Mouse (Mus musculus) layer of hippocampus, postnatal 36 days (tissue): Measurements from ENCODE around the gene Msl1. TPM values are rescaled to one million over a fixed set of nuclear protein-coding genes. Genes with fewer than 3 reads are reported as not detected.
A peak's percentile ranks its signal among the peaks of the same experiment; 100 is the strongest.

Experiments
- DNase-seq, 2 experiments: peaks; one replicate each; pipeline ENCODE4 v3.0.0; 2022
- total RNA-seq, 2 experiments: library from RNA; stranded (reverse); gene quantifications; 2 replicates each; pipeline ENCODE4 v1.2.3; 2021

Msl1 gene
- total RNA-seq, 2 experiments from 2014 or later = 185 to 187 TPM

DNA sequence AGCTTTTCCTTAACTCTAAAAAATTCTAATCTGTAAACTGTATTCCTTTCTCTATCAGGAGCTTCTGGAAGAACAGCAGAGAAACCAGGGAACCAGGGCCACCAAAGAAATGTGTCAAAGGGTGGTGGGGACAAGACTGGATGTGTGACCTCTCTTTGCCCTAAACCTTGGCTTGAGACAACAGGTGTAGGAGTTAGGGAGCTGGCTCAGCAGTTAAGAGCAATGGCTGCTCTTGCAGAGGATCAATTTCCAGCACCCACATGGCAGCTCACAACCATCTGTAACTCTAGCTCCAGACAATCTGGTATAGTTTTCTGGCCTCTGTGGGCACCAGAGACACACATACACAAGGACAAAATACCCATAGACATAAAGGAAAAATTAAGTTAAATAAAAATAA, 17.4 kb upstream of the Msl1 start:
- no peak for DNase-seq

DNA sequence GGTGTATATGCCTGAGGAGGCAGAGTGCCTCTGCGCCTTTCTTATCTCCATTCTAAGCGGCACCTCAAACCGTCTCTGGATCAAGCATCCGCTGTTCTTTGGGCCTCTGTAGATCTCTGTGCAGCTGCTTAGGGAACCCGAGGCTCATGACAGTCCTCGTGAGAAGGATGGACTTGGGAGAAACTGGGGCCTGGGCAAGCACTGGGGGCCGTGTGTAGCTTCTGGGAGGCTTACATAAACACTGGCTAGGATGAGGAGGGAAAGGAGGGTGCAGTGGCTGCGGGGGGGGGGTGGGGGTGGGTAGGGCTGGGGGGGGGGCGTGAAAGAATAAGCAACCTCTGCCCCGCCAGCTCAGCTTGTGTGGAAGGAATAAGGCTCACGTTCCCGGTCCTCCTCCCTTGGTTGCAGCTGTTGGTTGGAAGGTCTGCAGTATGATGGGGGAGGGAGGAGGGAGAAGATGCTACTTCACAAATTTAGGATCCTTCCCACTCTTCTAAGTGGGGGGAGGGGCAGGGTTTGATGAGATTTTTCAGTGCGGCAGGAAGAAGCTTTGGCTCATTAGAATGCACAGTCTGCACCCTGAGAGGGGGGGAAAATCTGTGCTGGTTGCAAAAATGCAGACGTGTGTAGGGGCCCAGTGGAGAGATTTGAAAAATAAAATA, 13.3 kb upstream of the Msl1 start:
- no peak for DNase-seq

DNA sequence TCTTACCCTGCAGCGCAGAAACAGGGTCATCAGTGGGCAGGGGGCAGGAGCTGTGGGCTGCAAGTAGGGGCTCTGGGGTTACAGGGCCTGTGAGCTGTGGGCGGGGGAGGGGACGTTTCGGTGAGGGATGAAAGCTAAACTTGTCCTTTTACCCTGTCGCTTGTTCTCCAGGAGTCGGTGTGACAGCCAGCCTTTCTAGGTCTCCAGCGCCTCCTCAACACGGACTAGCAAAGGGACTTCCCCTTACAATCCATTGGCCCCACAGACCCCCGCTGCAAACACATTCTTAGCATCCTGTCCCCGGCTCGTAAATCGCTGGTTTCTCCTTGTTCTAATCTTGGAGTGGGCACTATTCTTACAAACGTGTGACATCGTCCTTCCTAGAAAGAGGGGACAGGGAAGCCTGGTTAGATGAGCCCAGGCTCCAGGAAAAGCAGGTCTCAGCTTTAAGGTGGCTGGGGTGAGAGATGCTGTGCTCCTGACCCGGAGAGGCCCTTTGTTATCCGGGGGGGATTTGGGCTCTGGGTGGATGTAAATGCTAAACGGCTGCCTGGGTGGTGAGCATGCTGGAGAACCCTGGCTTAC, 12.6 kb upstream of the Msl1 start:
- DNase-seq = no peak

DNA sequence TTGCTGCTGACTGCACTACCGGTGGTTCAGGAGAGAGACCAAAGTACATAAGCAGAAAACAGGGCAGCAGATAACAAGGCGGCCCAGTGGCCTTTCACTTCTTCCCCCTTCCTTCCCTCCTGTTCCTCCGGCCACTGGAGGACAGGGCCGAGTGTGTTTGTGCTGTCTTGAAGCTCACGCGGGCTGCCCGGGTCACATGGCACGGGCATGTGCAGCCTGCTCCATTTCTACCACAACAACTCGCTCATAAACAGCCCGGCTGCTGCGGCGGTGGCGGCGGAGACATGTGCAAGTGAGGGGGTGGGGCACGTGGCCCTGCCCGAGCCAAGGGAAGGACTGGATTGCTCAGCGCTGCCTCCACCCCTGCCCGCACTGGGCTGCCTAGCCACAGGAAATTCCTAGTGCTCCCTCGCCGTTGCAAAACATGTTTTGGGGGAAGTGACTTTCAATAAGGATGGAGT, 12.1 kb upstream of the Msl1 start:
- DNase-seq = peak; percentile 95 to 97

DNA sequence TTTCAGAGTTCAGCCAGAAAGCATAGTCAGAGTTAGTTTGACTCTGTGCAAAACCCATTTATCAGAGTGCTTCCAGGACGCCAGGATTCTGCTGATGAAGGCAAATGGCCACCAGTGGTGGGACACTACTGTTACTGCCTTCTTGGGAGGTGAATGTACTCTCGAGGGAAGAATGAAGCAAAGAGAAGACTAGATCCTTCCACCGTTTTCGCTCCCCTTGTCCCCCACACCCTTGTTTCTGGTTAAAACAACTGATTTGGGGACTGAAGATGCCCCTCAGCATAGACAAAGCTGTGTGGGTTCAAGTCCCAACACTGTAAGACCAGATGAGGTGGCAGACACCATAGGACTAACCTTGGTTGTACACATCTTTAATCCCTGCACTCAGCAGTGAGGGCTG, 11.2 kb upstream of the Msl1 start:
- DNase-seq = no peak

DNA sequence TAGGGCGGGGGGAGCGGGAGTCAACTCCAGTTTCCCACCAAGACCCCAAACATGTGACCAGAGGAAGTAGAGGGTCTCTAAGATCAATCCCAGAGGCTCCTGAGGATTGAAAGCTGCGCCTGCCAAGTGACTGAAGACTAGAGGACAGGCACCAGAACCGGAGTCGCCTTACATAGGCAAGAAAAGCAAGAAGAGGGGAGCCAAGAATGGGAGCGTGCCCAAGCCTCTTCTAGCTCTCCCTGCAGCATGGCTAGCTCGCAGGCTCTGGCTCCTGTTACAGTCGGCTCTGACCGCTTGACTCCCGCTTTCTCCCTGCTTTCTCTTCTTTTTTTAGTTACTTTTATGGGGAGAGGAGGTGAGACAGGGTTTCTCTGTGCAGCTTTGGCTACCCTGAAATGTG, 10.1 kb upstream of the Msl1 start:
- no peak for DNase-seq

DNA sequence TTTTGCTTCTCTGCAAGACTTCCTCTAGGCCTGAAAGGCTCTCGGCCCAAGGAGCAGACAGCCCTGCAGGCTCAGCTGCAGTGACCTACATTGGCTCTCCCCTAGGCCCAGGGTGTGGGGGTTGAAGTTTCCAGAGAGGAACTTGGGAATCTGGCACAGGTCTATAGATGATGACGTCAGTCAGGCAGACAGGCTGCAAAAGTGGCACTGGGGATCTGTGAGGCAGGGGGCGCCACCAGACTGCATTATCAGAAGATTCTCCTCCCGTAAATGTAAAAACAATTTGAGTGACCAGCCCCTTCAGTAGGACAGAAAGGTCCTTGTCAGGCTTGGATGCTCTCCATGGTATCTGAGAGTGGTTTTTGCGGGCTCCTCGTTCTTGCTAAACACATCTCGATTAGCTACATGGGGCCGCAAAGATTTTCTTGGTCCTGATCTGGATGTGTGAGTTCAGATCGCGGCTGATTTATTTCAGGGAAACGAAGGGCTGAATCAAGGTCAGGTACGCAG, 9.5 kb upstream of the Msl1 start:
- DNase-seq = peak; percentile 78 to 79

DNA sequence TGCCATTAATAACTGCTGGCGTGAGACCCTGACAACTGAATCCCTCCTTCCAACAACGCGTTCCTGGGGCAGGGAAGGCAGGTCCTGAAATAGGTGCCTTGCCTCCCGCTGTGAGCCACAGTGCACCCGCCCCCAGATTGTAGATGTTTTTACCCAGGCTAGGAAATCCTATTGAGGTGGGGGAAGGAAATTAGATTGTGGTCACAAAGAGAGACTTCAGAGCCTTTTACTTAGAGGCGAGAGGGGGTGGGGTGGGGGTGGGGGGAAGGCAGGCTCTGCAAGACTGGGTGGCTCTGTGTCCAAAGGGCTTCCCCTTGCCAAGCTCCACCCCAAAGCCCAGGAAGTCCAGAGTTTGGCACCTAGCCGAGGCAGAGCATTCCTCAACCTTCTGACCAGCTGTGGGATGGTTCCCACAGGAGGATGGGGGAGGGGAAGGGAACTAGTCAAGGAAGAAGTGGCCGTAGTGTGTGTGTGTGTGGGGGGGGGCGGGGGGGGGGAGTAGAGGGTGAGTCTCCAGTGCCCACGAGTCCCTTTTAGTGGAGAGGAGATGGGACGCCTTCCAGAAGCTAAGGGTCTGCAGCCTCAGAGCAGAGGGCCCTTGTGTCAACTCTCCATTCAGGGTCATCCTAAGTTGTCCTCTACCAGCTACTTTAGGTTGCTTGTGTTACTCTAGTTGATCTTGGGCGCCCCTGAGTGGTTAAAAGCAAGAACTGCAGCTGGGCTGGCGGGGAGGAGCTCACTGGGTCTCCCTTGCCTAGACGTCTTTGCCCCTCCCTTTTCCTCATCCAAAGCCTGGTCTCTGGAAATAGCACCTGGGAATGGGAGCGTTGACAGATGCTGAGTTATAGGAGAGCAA, 8.7 kb upstream of the Msl1 start:
- DNase-seq = peak; percentile 94

DNA sequence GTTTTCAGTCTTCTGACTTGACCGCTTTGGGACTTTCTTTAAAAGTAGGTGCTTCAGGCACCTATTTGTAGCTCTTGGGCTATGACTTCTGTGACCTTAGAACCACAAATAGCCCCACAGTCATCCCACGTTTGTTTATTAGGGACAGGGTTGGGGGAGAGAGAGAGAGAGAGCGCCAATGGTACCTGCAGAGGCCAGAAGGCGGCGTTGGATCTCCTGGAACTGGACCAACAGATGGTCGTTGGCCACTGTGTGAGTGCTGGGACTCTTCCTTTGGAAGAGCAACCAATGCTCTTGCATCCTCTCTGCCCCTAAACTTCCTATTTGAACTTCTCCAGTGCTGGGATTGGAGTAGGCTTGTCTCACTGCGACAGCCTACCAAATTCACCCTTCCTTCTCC, 8.1 kb upstream of the Msl1 start:
- no peak for DNase-seq

DNA sequence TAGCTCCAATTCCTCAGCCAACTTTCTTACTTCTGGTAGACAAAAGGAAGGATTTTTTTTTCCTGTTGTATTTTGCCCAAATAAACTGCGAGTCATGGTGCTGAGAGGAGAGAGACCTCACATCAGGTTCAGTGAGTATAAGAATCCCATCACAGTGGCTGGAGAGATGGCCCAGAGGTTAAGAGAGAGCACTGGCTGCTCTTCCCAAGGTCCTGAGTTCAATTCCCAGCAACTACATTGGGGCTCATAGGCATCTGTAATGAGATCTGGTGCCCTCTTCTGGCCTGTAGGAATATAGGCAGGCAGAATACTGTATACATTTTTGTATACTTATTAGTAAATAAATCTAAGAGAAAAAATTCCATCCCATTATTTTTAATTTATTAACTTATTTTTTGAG, 7.6 kb upstream of the Msl1 start:
- no peak for DNase-seq

DNA sequence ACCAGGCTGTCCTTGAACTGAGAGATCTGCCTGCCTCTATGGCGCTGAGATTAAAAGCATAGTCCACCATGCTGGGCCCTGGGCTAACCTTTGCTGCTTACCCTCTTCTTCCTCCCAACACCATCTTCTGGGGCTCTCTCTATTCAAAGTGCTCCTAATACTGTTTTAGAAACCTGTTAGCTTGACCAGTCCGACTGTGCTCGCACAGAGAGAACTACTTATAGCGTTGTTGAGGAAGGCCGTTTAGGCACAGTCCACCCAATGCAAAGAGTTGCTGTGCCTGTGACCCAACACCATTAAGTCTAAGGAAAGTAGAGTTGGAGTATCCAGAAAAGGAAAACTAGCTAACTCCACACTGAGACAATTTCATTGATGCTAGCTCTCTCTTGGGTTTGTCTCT, 7.2 kb upstream of the Msl1 start:
- DNase-seq = no peak

DNA sequence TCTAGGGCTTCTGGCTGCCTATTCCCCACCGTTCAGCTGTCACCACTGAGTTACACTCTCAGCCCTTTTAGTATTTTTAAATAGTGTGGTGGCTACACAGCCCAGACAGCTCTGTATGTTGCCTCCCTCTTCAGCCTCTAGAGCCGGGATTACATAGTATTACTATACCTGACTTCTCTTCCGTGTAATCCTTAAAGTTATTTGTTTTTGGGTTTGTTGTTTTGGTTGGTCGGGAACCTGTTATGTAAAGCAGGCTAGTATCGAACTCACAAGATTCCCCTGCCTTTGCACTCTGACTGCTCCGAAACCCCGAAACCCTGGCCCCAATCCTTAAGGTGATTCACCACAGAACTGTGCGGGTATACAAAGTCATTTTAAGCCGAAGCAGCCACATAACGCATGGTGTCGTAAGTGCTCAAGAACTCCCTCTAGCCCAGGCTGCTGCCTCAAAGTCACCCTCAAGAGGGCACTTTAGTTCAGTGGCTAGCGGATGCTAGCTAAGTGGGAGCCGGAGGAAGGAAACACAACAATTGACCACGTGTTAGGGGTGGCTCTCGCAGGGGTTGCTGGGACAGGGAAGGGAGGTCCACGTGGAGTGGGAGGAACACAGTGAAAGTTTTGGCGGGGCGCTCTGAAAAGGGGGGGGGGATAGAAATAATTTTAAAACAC, 6.6 kb upstream of the Msl1 start:
- DNase-seq = peak; percentile 80 to 83

DNA sequence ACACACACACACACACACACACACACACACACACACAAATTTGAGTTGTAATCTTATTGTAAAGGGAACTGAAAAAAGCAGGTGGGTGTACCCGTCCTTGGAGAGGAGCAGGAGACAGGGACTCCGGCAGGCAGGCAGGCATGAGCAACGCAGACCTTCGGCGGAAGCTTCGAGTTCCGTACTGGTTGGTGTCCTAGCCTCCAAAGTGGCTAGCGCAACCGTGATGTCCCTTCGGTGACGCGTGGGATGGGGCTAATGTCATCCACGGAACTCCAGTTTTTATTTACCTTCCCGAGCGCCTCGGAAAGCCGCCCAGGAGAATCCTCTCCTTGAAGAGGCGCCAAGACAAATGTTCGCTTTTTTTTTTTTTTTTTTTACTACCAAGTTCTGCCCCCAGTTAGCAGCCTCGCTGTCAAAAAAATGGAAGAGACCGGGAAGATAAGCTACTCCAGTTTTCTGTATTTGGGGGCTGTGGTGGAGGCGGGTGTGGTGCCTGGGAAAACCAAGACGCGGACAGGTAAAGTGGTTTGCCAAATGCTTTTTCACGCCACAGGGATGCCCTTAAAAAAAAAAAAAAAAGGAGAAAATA, 6.0 kb upstream of the Msl1 start:
- no peak for DNase-seq

DNA sequence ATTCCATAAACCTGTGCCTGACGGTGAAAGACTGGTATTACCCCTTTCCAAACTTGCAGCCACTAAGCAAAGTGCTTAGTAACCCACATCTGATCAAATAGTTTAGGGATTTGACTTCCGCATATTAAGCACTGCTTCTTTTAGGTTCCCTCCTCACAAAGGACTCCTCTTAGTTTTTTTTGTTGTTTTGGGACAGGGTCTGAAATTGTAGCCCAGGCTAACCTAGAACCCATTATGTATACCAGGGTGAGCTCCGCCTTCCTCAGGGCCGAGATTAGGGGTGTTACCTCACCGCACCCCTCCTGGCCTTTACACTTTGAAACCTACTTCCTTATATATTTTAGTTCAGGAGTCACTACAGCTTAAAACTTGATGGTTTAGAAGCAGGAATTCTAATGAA, 5.5 kb upstream of the Msl1 start:
- DNase-seq = no peak

DNA sequence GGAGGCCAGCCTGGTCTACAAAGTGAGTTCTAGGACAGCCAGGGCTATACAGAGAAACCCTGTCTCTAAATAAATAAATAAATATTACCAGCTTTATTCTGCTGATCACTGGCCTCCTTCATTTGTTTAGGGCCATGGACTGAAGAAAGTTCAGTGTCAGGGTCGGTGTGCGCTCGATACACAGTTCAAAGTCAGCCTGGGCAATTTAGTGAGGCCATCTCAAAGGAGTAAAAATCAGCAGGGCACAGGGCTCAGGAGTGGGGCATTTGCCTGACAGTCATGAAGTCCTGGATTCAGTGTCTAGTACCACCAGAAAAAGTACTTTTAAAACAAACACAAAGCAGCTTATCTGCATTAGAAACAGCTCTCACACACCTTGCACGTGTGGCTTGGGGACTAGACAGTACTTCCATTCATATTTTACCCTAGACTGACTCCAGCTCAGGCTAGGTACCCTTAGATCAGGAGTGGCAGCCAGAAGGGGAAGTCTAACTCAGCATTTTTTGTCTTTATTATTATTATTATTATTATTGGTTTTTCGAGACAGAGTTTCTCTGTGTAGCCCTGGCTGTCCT, 4.6 kb upstream of the Msl1 start:
- no peak for DNase-seq

DNA sequence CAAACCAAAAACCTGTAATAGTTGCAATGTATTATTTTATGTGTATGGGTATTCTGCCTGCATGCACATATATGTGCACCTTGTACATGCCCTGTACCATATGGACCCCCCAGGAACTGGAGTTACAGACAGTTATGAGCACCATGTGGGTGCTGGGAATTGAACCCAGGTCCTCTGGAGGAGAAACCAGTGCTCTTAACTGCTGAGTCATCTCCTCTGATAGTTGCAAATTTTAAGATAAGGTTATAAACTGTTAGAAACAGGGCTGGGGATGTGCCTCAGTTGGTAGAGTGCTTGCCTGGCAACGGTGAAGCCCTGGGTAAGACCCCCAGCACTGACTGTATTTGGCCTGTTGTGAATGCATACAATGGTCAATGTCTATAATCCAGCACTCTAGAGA, 3.9 kb upstream of the Msl1 start:
- no peak for DNase-seq

DNA sequence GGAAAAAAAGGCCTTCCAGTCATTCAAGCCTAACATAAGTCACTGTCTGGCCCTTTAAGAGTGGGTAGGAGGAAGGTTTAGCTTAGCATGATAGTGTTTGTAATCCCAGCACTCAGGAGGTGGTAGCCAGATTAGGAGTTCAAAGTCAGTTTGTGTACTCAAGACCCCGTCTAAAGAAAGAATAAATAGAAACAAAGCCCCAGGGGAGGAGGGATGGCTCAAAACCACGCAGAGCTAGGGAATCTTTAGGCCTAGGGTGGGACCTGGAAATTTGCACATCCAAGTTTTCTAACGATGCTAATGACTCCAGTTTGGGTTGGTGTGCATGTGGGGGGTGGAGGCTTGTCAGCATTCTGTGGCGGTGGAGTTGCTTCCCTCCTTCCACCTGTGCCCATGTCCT, 3.2 kb upstream of the Msl1 start:
- DNase-seq = no peak

DNA sequence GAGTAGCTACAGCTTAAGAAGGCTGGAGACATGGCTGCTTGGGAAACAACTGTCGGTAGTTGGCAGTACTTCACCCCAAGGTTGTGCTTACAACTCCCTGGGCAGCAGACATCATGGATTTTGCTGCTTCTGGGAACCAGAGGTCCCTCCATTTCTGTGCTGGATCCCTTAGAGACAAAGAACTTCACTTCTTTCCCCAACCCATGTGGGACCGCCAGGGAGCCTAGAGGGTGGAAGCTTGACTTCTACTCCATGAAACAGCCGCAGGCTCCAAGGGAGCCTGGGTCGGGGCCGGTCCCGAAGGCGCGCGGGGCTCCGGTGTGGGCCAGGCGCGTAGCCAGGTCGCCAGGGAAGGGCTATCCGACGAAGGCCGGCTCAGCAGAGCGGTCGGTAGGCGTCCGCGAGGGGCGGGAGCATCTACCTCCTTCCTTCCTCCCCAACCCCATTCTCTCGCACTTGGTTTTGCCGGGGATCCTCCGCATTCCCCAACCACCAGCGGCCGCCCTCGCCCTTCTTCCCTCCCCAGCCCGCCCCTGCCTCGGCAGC, 774 bp upstream of the Msl1 start:
- DNase-seq = peak in 1 of 2 experiments; percentile 80

DNA sequence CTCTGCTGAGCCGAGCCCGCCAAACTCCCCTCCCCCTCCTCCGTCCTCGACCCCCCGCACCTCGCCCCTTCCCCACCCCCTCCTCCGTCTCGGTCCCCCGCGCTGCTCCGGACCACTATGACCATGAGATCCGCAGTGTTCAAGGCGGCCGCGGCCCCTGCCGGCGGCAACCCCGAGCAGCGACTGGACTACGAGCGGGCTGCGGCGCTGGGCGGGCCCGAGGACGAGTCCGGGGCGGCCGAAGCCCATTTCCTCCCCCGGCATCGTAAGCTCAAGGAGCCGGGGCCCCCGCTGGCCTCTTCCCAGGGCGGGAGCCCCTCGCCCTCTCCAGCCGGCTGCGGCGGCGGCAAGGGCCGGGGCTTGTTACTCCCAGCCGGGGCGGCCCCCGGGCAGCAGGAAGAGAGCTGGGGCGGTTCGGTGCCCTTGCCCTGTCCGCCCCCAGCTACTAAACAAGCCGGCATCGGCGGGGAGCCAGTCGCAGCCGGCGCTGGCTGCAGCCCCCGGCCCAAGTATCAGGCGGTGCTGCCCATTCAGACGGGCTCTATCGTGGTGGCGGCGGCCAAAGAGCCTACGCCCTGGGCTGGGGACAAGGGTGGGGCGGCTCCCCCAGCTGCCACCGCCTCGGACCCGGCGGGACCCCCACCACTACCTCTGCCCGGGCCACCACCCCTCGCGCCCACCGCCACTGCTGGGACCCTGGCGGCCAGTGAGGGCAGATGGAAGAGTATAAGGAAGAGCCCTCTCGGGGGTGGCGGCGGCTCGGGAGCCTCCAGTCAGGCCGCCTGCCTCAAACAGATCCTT, 598 bp downstream of the Msl1 start:
- peak; percentile 35 to 37 for DNase-seq

DNA sequence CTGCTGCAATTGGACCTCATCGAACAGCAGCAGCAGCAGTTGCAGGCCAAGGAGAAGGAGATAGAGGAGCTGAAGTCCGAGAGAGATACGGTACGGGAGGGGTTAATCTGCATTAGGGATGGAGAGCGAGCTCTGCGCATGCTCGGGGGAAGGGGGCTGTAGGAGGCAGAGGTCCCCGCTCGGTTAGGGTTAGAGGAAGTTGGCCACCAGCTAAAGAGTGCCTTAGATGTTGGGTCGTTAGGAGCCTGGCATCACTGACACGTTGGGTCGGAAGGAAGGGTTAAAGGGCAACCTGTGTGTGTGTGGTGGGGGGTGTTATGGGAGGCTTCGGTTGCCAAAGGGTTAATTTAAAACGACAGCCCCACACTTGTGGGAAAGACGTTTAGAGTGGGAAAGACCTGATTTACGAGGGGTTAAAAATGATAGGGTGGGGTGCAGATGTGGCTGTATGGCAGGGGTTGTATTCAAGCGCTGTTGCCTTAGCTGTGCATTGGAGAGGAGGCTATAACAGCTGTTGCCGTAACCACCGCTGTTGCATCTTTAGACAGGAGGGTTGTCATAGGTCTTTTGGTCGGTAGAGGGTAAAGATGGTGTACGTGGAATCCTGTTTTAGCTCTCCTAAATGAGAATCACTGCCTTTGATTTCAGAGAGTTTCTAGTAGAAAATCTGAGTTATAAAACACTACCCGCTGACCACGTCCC, 1.4 kb downstream of the Msl1 start:
- DNase-seq = peak; percentile 77 to 83
